Mouse (Mus musculus): Measurements from ENCODE around the gene Olfr325. TPM values are rescaled to one million over a fixed set of nuclear protein-coding genes. Genes with fewer than 3 reads are reported as not detected.

The Olfr325 gene
- total and polyA plus RNA-seq, 2 experiments from 2014 or later, result not detected

- WGBS, result 46% methylated on average over 4 of the region's 4 CpGs
- no peaks in the 10 kb centered on the region for H3K36me3 ChIP-seq (ENCODE audit: insufficient read depth)
- ATAC-seq (no peak), DNase-seq (no peak)
- TF ChIP-seq CTCF (IDR thresholded peaks at IDR 0.05; ENCODE audit: low read depth), result no peak
- no peak overlapping the region for H3K9ac ChIP-seq
- no peaks in the 10 kb centered on the region for H3K9me3 ChIP-seq (ENCODE audit: low read length)
- no peak overlapping the region for H3K27ac ChIP-seq (ENCODE audit: low read depth, low read length)
- no peak overlapping the region for H3K4me2 ChIP-seq (ENCODE audit: low read depth)
- H3K4me1 ChIP-seq (ENCODE audit: insufficient read depth), result no peaks in the 10 kb centered on the region
- H3K4me3 ChIP-seq (ENCODE audit: low read depth, low read length), result no peak overlapping the region
- H3K27me3 ChIP-seq (ENCODE audit: insufficient read depth, low read length), result no peaks in the 10 kb centered on the region
Measured at GRCm38 (mm10) chr11:58626146-58626545, 48.6 kb downstream of the Olfr325 start.

GRCm38 (mm10) chr11:58630401-58630800 is 52.9 kb downstream of the Olfr325 start, which contains the start of gene Olfr323:
Gene Olfr323 (minus strand): TSS chr11:58630501.
- H3K9ac ChIP-seq, result no peak within 1 kb of the TSS
- no peaks in the 10 kb centered on the region for H3K36me3 ChIP-seq (ENCODE audit: insufficient read depth)
- 75% methylated on average over 5 of the region's 5 CpGs for WGBS
- H3K4me3 ChIP-seq (ENCODE audit: low read depth, low read length), result no peak within 1 kb of the TSS
- H3K27ac ChIP-seq (ENCODE audit: low read depth, low read length), result no peak within 1 kb of the TSS
- no peak for ATAC-seq
- H3K4me2 ChIP-seq (ENCODE audit: low read depth), result no peak within 1 kb of the TSS
- no peaks in the 10 kb centered on the region for H3K4me1 ChIP-seq (ENCODE audit: insufficient read depth)
- no peaks in the 10 kb centered on the region for H3K9me3 ChIP-seq (ENCODE audit: low read length)
- no peak for DNase-seq
- H3K27me3 ChIP-seq (ENCODE audit: insufficient read depth, low read length), result no peaks in the 10 kb centered on the region
- TF ChIP-seq CTCF (IDR thresholded peaks at IDR 0.05; ENCODE audit: low read depth), result no peak

Other genes starting within 250 kb of the Olfr325 start
- gene Zfp672, start 247.4 kb upstream of the Olfr325 start, total RNA-seq (2014; rRNA removed), result 41.5 and 41.7 TPM in 2 replicates
- gene Zfp672, start 247.4 kb upstream of the Olfr325 start, polyA plus RNA-seq (2015; fragmentation: Nextera tagmentation; extraction: Ambion mirVana), result 38.8 and 41.2 TPM in 2 replicates
- 43.1 and 44.3 TPM in 2 replicates for gene Sh3bp5l, start 247.0 kb upstream of the Olfr325 start, total RNA-seq (2014; rRNA removed)
- gene Sh3bp5l, start 247.0 kb upstream of the Olfr325 start, polyA plus RNA-seq (2015; fragmentation: Nextera tagmentation; extraction: Ambion mirVana), result 35.8 and 44.9 TPM in 2 replicates
- not detected in 2 replicates for gene Lypd8, start 198.7 kb upstream of the Olfr325 start, total RNA-seq (2014; rRNA removed)
- gene Lypd8, start 198.7 kb upstream of the Olfr325 start, polyA plus RNA-seq (2015; fragmentation: Nextera tagmentation; extraction: Ambion mirVana), result 0.13 TPM in 1 of 2 replicates, not detected in the other
- gene 1810065E05Rik, start 156.6 kb upstream of the Olfr325 start, total RNA-seq (2014; rRNA removed), result not detected in 2 replicates
- gene 1810065E05Rik, start 156.6 kb upstream of the Olfr325 start, polyA plus RNA-seq (2015; fragmentation: Nextera tagmentation; extraction: Ambion mirVana), result not detected in 2 replicates
- not detected in 2 replicates for gene Gm12253, start 145.2 kb upstream of the Olfr325 start, total RNA-seq (2014; rRNA removed)
- gene Gm12253, start 145.2 kb upstream of the Olfr325 start, polyA plus RNA-seq (2015; fragmentation: Nextera tagmentation; extraction: Ambion mirVana), result not detected in 2 replicates
- gene Lypd9, start 124.8 kb upstream of the Olfr325 start, total RNA-seq (2014; rRNA removed), result not detected in 2 replicates
- gene Lypd9, start 124.8 kb upstream of the Olfr325 start, polyA plus RNA-seq (2015; fragmentation: Nextera tagmentation; extraction: Ambion mirVana), result not detected in 2 replicates
- not detected in 2 replicates for gene Olfr30, start 115.5 kb upstream of the Olfr325 start, total RNA-seq (2014; rRNA removed)
- gene Olfr30, start 115.5 kb upstream of the Olfr325 start, polyA plus RNA-seq (2015; fragmentation: Nextera tagmentation; extraction: Ambion mirVana), result not detected in 2 replicates
- not detected in 2 replicates for gene Olfr332, start 85.2 kb upstream of the Olfr325 start, total RNA-seq (2014; rRNA removed)
- 0.29 TPM in 1 of 2 replicates, not detected in the other for gene Olfr332, start 85.2 kb upstream of the Olfr325 start, polyA plus RNA-seq (2015; fragmentation: Nextera tagmentation; extraction: Ambion mirVana)
- not detected in 2 replicates for gene Olfr331, start 75.2 kb upstream of the Olfr325 start, total RNA-seq (2014; rRNA removed)
- not detected in 2 replicates for gene Olfr331, start 75.2 kb upstream of the Olfr325 start, polyA plus RNA-seq (2015; fragmentation: Nextera tagmentation; extraction: Ambion mirVana)
- 0.24 TPM in 1 of 2 replicates, not detected in the other for gene Olfr330, start 42.9 kb upstream of the Olfr325 start, total RNA-seq (2014; rRNA removed)
- gene Olfr330, start 42.9 kb upstream of the Olfr325 start, polyA plus RNA-seq (2015; fragmentation: Nextera tagmentation; extraction: Ambion mirVana), result not detected in 2 replicates
- not detected in 2 replicates for gene Olfr329-ps, start 31.3 kb upstream of the Olfr325 start, total RNA-seq (2014; rRNA removed)
- not detected in 2 replicates for gene Olfr329-ps, start 31.3 kb upstream of the Olfr325 start, polyA plus RNA-seq (2015; fragmentation: Nextera tagmentation; extraction: Ambion mirVana)
- not detected in 2 replicates for gene Olfr328, start 22.1 kb upstream of the Olfr325 start, total RNA-seq (2014; rRNA removed)
- not detected in 2 replicates for gene Olfr328, start 22.1 kb upstream of the Olfr325 start, polyA plus RNA-seq (2015; fragmentation: Nextera tagmentation; extraction: Ambion mirVana)
- gene Olfr224, start 7.2 kb upstream of the Olfr325 start, total RNA-seq (2014; rRNA removed), result not detected in 2 replicates
- gene Olfr224, start 7.2 kb upstream of the Olfr325 start, polyA plus RNA-seq (2015; fragmentation: Nextera tagmentation; extraction: Ambion mirVana), result 0.10 TPM in 1 of 2 replicates, not detected in the other
- gene Olfr324, start 17.4 kb downstream of the Olfr325 start, total RNA-seq (2014; rRNA removed), result not detected in 2 replicates
- gene Olfr324, start 17.4 kb downstream of the Olfr325 start, polyA plus RNA-seq (2015; fragmentation: Nextera tagmentation; extraction: Ambion mirVana), result 0.13 TPM in 1 of 2 replicates, not detected in the other
- gene 2210407C18Rik, start 38.3 kb downstream of the Olfr325 start, total RNA-seq (2014; rRNA removed), result not detected in 2 replicates
- gene 2210407C18Rik, start 38.3 kb downstream of the Olfr325 start, polyA plus RNA-seq (2015; fragmentation: Nextera tagmentation; extraction: Ambion mirVana), result not detected in 2 replicates
- not detected in 2 replicates for gene Olfr323, start 52.8 kb downstream of the Olfr325 start, total RNA-seq (2014; rRNA removed)
- not detected in 2 replicates for gene Olfr323, start 52.8 kb downstream of the Olfr325 start, polyA plus RNA-seq (2015; fragmentation: Nextera tagmentation; extraction: Ambion mirVana)
- 0.15 TPM in 1 of 2 replicates, not detected in the other for gene Trim58, start 62.7 kb downstream of the Olfr325 start, total RNA-seq (2014; rRNA removed)
- gene Trim58, start 62.7 kb downstream of the Olfr325 start, polyA plus RNA-seq (2015; fragmentation: Nextera tagmentation; extraction: Ambion mirVana), result 0.06 and 0.19 TPM in 2 replicates
- not detected in 2 replicates for gene Olfr322, start 81.1 kb downstream of the Olfr325 start, total RNA-seq (2014; rRNA removed)
- gene Olfr322, start 81.1 kb downstream of the Olfr325 start, polyA plus RNA-seq (2015; fragmentation: Nextera tagmentation; extraction: Ambion mirVana), result not detected in 2 replicates
- not detected in 2 replicates for gene Olfr320, start 103.4 kb downstream of the Olfr325 start, total RNA-seq (2014; rRNA removed)
- not detected in 2 replicates for gene Olfr320, start 103.4 kb downstream of the Olfr325 start, polyA plus RNA-seq (2015; fragmentation: Nextera tagmentation; extraction: Ambion mirVana)
- gene Olfr319, start 121.4 kb downstream of the Olfr325 start, total RNA-seq (2014; rRNA removed), result not detected in 2 replicates
- not detected in 2 replicates for gene Olfr319, start 121.4 kb downstream of the Olfr325 start, polyA plus RNA-seq (2015; fragmentation: Nextera tagmentation; extraction: Ambion mirVana)
- not detected in 2 replicates for gene Olfr318, start 146.3 kb downstream of the Olfr325 start, total RNA-seq (2014; rRNA removed)
- gene Olfr318, start 146.3 kb downstream of the Olfr325 start, polyA plus RNA-seq (2015; fragmentation: Nextera tagmentation; extraction: Ambion mirVana), result not detected in 2 replicates
- gene Olfr317, start 161.5 kb downstream of the Olfr325 start, total RNA-seq (2014; rRNA removed), result 0.15 and 0.81 TPM in 2 replicates
- gene Olfr317, start 161.5 kb downstream of the Olfr325 start, polyA plus RNA-seq (2015; fragmentation: Nextera tagmentation; extraction: Ambion mirVana), result 0.12 and 0.13 TPM in 2 replicates
- not detected in 2 replicates for gene Olfr316, start 175.0 kb downstream of the Olfr325 start, total RNA-seq (2014; rRNA removed)
- gene Olfr316, start 175.0 kb downstream of the Olfr325 start, polyA plus RNA-seq (2015; fragmentation: Nextera tagmentation; extraction: Ambion mirVana), result 0.16 TPM in 1 of 2 replicates, not detected in the other
- 0.29 TPM in 1 of 2 replicates, not detected in the other for gene Olfr315, start 195.5 kb downstream of the Olfr325 start, total RNA-seq (2014; rRNA removed)
- gene Olfr315, start 195.5 kb downstream of the Olfr325 start, polyA plus RNA-seq (2015; fragmentation: Nextera tagmentation; extraction: Ambion mirVana), result not detected in 2 replicates
- not detected in 2 replicates for gene Olfr314, start 205.2 kb downstream of the Olfr325 start, total RNA-seq (2014; rRNA removed)
- gene Olfr314, start 205.2 kb downstream of the Olfr325 start, polyA plus RNA-seq (2015; fragmentation: Nextera tagmentation; extraction: Ambion mirVana), result not detected in 2 replicates
- 8.0 and 8.6 TPM in 2 replicates for gene Fam183b, start 224.2 kb downstream of the Olfr325 start, total RNA-seq (2014; rRNA removed)
- gene Fam183b, start 224.2 kb downstream of the Olfr325 start, polyA plus RNA-seq (2015; fragmentation: Nextera tagmentation; extraction: Ambion mirVana), result 8.6 and 12.0 TPM in 2 replicates
- gene Olfr313, start 237.3 kb downstream of the Olfr325 start, total RNA-seq (2014; rRNA removed), result not detected in 2 replicates
- gene Olfr313, start 237.3 kb downstream of the Olfr325 start, polyA plus RNA-seq (2015; fragmentation: Nextera tagmentation; extraction: Ambion mirVana), result not detected in 2 replicates

Measured in forebrain, postnatal 0 days (tissue).